Mouse (Mus musculus) intestine, embryonic 14.5 days (tissue): ENCODE data around the gene Trim37. TPM values are rescaled to one million over a fixed set of nuclear protein-coding genes. Genes with fewer than 3 reads are reported as not detected.

Experiments used
- microRNA counts: library from miRNA; unstranded; fragments of <30 nt; microRNA quantifications from one replicate; lab custom pipeline; 2016
- microRNA-seq: library from miRNA; unstranded; fragments of <30 nt; microRNA quantifications from one replicate; pipeline ENCODE4, GENCODE M21; 2016
- polyA plus RNA-seq: library from polyadenylated mRNA; unstranded; fragments of >200 nt; fragmentation: Nextera tagmentation; extraction: Ambion mirVana; gene quantifications from 2 replicates; pipeline ENCODE4 v1.2.1, GENCODE M21; 2014

Trim37 gene
- polyA plus RNA-seq, 1 experiment from 2014 or later = 31.3 TPM

MicroRNAs encoded within 50 kb of the gene (microRNA counts, 519-probe panel; counts per million panel counts)
- 5,176 counts per million, percentile 89 among the panel's probes with 10 or more counts for microRNA mmu-miR-301a (lab: Ali Mortazavi, UCI)

Small RNA genes within 50 kb of the gene (microRNA-seq; reads per million reads assigned to microRNA genes)
- gene Mir301 = 2,315 reads per million, percentile 85 among the genes with 10 or more reads in this experiment

Other genes starting within 250 kb of the Trim37 start
- gene Ypel2, start 133.4 kb upstream of the Trim37 start, polyA plus RNA-seq = 5.3 and 5.9 TPM in 2 replicates
- 21.7 and 23.0 TPM in 2 replicates for gene Gdpd1, start 53.0 kb upstream of the Trim37 start, polyA plus RNA-seq
- gene Smg8, start 40.3 kb upstream of the Trim37 start, polyA plus RNA-seq = 21.0 and 23.2 TPM in 2 replicates
- 12.0 and 14.8 TPM in 2 replicates for gene Prr11, start 18.4 kb upstream of the Trim37 start, polyA plus RNA-seq
- gene Ska2, start 17.8 kb upstream of the Trim37 start, polyA plus RNA-seq = 52.4 and 60.0 TPM in 2 replicates
- gene Ppm1e, start 231.9 kb downstream of the Trim37 start, polyA plus RNA-seq = 3.4 and 3.8 TPM in 2 replicates